Mouse (Mus musculus) Muller cell, postnatal 12 days (primary cell): ENCODE data around the gene Vmn1r236.

Experiments used
- DNase-seq: peaks from one replicate; pipeline ENCODE4 v3.0.0-alpha.2; 2015; ENCODE audit errors: inconsistent ontology term

The Vmn1r236 gene

GRCm38 (mm10) chr17:21282642-21283041, at the start of gene Vmn1r236:
Gene Vmn1r236, plus strand, starts transcription at chr17:21282942.
- DNase-seq, result no peak

GRCm38 (mm10) chr17:21256111-21256510, 26.6 kb upstream of the Vmn1r236 start, which contains the start of gene Vmn1r235:
Gene Vmn1r235, plus strand, starts transcription at chr17:21256411.
- DNase-seq, result no peak

- DNase-seq, result peak; percentile 11
Measured at GRCm38 (mm10) chr17:21272103-21272502, 10.6 kb upstream of the Vmn1r236 start.

- no peak for DNase-seq
Measured at GRCm38 (mm10) chr17:21284395-21284794, 1.7 kb downstream of the Vmn1r236 start.

- DNase-seq, result no peak
Measured at GRCm38 (mm10) chr17:21289695-21290094, 7.0 kb downstream of the Vmn1r236 start.

GRCm38 (mm10) chr17:21311565-21311964, 28.8 kb downstream of the Vmn1r236 start, which contains the start of gene Vmn1r237:
Gene Vmn1r237, plus strand, starts transcription at chr17:21311865.
- no peak for DNase-seq
